Mouse (Mus musculus) kidney, postnatal 0 days (tissue): ENCODE results near the gene Nid2. TPM values are rescaled to one million over a fixed set of nuclear protein-coding genes. Genes with fewer than 3 reads are reported as not detected.

Experiments
- ATAC-seq: fragments of 200-750 bp; cut with Nextera tagmentation; replicated peaks from 2 replicates; pipeline ENCODE4 v1.8.0; 2017; ENCODE audit warnings: low read depth, moderate number of reproducible peaks, moderate TSS enrichment, moderate library complexity; ENCODE audit not compliant: low FRiP score
- DNase-seq: peaks from one replicate; pipeline ENCODE4 v3.0.0-alpha.2; 2016; ENCODE audit warnings: low spot score
- H3K27ac ChIP-seq: fragments of 300-500 bp; sonication (generic); 2 replicates; pipeline ENCODE4 v1.5.1; 2014; ENCODE audit warnings: mild to moderate bottlenecking
- H3K27me3 ChIP-seq: fragments of 300-500 bp; sonication (generic); 2 replicates; pipeline ENCODE4 v1.6.1; 2014; ENCODE audit warnings: low read length, mixed read lengths; ENCODE audit not compliant: insufficient read depth
- H3K36me3 ChIP-seq: fragments of 300-500 bp; sonication (generic); 2 replicates; pipeline ENCODE4 v1.6.1; 2014; ENCODE audit warnings: low read length, mixed read lengths; ENCODE audit not compliant: insufficient read depth
- H3K4me1 ChIP-seq: fragments of 300-500 bp; sonication (generic); replicated peaks from 2 replicates; pipeline ENCODE4 v1.6.1; 2014; ENCODE audit warnings: antibody characterized with exemption, low read length, mixed read lengths; ENCODE audit not compliant: insufficient read depth
- H3K4me2 ChIP-seq: fragments of 300-500 bp; sonication (generic); 2 replicates; pipeline ENCODE4 v1.6.1; 2014; ENCODE audit warnings: mild to moderate bottlenecking, low read length, moderate library complexity, mixed read lengths
- H3K4me3 ChIP-seq: fragments of 300-500 bp; sonication (generic); replicated peaks from 2 replicates; pipeline ENCODE4 v1.5.1; 2014; ENCODE audit warnings: low read depth, low read length
- H3K9ac ChIP-seq: fragments of 300-500 bp; sonication (generic); 2 replicates; pipeline ENCODE4 v1.6.1; 2014; ENCODE audit warnings: low read depth, low read length
- H3K9me3 ChIP-seq: fragments of 300-500 bp; sonication (generic); replicated peaks from 2 replicates; pipeline ENCODE4 v1.6.1; 2016; ENCODE audit warnings: low read length, inconsistent platforms, mixed read lengths
- CTCF ChIP-seq: IDR thresholded peaks from 2 replicates; pipeline ENCODE4 v1.5.1; 2016; ENCODE audit warnings: antibody characterized with exemption, low read depth, mild to moderate bottlenecking, moderate library complexity
- WGBS: fragments of 180-500 bp; shearing (Covaris S2); extraction: QIAGEN DNeasy Blood & Tissue Kit; methylation state at CpG from one replicate; pipeline ENCODE4 v1.1.7; 2014; 5-methylcytosine and 5-hydroxymethylcytosine counted together
- polyA plus RNA-seq: library from polyadenylated mRNA; unstranded; fragments of >200 nt; fragmentation: Nextera tagmentation; extraction: Ambion mirVana; gene quantifications from 2 replicates; pipeline ENCODE4 v1.2.1, GENCODE M21; 2015

The Nid2 gene
- polyA plus RNA-seq, 1 experiment from 2014 or later, result 65.3 TPM

DNA sequence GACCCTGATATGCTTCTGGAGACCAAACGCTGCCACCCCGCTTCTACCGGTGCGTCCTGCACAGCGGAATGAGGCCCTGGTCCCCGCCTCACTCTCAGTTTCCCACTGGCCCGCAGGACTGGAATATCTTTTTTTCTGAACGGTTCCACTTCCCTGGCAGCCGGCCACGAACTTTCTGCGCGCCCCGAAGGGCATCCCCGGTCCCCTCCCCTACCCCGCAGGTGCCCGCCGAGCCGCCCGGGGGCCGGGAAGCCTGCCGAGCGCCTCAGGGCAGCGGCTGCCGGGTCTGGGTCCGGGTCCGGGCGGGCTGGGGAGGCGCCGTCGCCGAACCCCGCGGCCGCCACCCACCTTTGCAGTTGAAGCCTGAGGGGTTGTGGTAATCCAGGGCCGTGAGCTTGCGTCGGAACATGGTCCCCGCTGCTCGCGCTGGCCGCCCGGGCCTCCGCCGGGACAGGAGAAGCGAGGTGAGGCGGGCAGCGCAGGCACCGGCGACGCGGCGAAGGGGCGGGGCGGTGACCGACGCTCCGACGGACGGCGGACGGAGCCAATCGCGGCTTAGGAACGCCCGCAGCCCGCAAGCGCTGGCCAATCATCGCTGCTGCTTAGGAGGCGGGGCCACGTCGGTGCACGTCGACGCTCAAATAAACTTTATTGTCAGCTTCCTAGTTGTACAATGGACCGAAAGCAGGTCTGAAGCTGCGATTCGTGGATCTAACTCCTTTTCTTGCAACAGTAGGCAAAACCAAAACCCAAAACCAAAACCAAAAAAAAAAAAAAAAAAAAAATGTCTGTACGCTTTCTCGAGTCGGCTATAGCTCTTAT lies 72.5 kb downstream of the Nid2 start, which contains the start of gene Rtraf:
Gene Rtraf, minus strand, starts transcription at position 504 of the 822 bp plus-strand sequence.
- peak; percentile 98 for DNase-seq

GRCm38 (mm10) chr14:19825481-19825880 lies 74.4 kb downstream of the Nid2 start:
- TF ChIP-seq CTCF, result no peak
- Histone ChIP-seq H3K4me3 (no peak overlapping the region), H3K4me2 (no peak overlapping the region), H3K27ac (no peak overlapping the region), H3K4me1 (0 out of 2 replicates have a peak, but pooled peaks cover 7% of the 10 kb centered on the region), H3K9ac (no peak overlapping the region), H3K9me3 (no peaks in the 10 kb centered on the region), H3K27me3 (no peaks in the 10 kb centered on the region), H3K36me3 (peaks cover 6% of the 10 kb centered on the region; the same call in 1 of the 2 replicates)
- no peak for DNase-seq
- ATAC-seq, result no peak
- 72% methylated on average over 11 of the region's 11 CpGs for WGBS

More for the DNA sequence above, 72.5 kb downstream of the Nid2 start, which contains the start of gene Rtraf:
- H3K27me3 ChIP-seq, result no peaks in the 10 kb centered on the region
- no peaks in the 10 kb centered on the region for H3K9me3 ChIP-seq
- under 1% methylated on average over 80 of the region's 80 CpGs for WGBS
- peak within 1 kb of the TSS; percentile 94 for H3K4me3 ChIP-seq
- H3K4me1 ChIP-seq, result 0 out of 2 replicates have a peak, but pooled peaks cover 7% of the 10 kb centered on the region
- H3K4me2 ChIP-seq, result peak within 1 kb of the TSS; percentile 84
- peak within 1 kb of the TSS; percentile 88 for H3K27ac ChIP-seq
- ATAC-seq, result peak; percentile 98
- peaks cover 17% of the 10 kb centered on the region; the same call in 1 of the 2 replicates for H3K36me3 ChIP-seq
- peak within 1 kb of the TSS; percentile 94 for H3K9ac ChIP-seq
- TF ChIP-seq CTCF, result no peak

DNA sequence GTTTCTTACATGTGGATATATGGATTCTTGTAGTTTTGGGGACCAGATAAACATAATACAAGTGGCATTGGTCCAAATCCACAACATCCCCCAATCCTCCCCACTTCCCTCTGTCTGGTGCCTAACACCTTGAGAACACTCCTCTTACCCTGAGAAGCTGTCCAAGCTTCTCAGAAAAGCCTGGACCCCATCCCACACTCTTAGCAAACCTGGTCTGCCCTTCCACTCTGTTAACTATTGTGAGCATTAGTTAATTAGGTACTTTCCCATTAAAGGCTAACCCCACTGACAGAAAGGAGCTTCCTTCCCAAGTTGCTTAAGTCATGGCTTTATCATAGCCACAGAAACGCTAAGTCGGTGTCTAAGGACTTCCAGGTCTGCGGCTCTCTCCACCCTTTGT lies 85.2 kb downstream of the Nid2 start:
- WGBS, result 75% methylated on average over 3 of the region's 3 CpGs
- H3K27me3 ChIP-seq, result no peaks in the 10 kb centered on the region
- no peak overlapping the region for H3K4me2 ChIP-seq
- H3K36me3 ChIP-seq, result no peaks in the 10 kb centered on the region
- no peak overlapping the region for H3K9ac ChIP-seq
- DNase-seq (no peak), ATAC-seq (0 out of 2 replicates have a peak, but pooled peaks have one; percentile 40)
- H3K9me3 ChIP-seq, result no peaks in the 10 kb centered on the region
- no peak overlapping the region for H3K4me3 ChIP-seq
- H3K4me1 ChIP-seq, result no peaks in the 10 kb centered on the region
- TF ChIP-seq CTCF, result no peak
- H3K27ac ChIP-seq, result no peak overlapping the region

- H3K27me3 ChIP-seq, result no peaks in the 10 kb centered on the region
- no peaks in the 10 kb centered on the region for H3K36me3 ChIP-seq
- H3K4me1 ChIP-seq, result no peaks in the 10 kb centered on the region
- H3K4me3 ChIP-seq, result peak overlapping the region; percentile 10
- peak overlapping the region; percentile 50 for H3K9ac ChIP-seq
- 21% methylated on average over 15 of the region's 15 CpGs for WGBS
- H3K27ac ChIP-seq, result no peak overlapping the region
- TF ChIP-seq CTCF, result peak; percentile 80
- no peaks in the 10 kb centered on the region for H3K9me3 ChIP-seq
- ATAC-seq (no peak), DNase-seq (peak; percentile 76)
- H3K4me2 ChIP-seq, result peak overlapping the region; percentile 58
Observed at GRCm38 (mm10) chr14:19839600-19840332, 88.7 kb downstream of the Nid2 start.

- Histone ChIP-seq H3K9me3 (no peaks in the 10 kb centered on the region), H3K27ac (no peak overlapping the region), H3K4me2 (no peak overlapping the region), H3K36me3 (no peaks in the 10 kb centered on the region), H3K9ac (no peak overlapping the region), H3K4me3 (no peak overlapping the region), H3K27me3 (no peaks in the 10 kb centered on the region), H3K4me1 (no peaks in the 10 kb centered on the region)
- TF ChIP-seq CTCF, result no peak
- 58% methylated on average over 3 of the region's 3 CpGs for WGBS
- ATAC-seq, result no peak
- DNase-seq, result no peak
Observed at GRCm38 (mm10) chr14:19853471-19853870, 102.4 kb downstream of the Nid2 start.

DNA sequence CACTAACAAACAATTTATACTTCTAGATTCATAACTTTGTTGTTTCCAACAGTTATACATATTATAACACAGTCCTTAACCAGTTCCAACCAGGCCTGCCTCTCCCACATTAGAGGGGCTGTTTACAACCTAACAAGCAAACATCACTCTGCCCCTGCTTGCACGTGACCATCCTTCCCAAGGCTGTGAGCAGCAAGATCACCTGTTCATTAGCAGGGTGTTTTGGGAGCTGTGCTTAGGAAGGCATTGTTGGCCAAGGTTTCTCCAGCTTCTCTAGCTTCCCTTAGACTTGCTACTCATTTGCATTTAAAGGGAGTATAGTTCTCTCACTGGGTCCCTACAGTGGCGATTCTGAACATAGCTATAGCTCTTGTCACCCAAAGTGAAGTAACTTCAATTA lies 107.2 kb downstream of the Nid2 start:
- Histone ChIP-seq H3K27ac (no peak overlapping the region), H3K36me3 (no peaks in the 10 kb centered on the region), H3K4me1 (no peaks in the 10 kb centered on the region), H3K9me3 (no peaks in the 10 kb centered on the region), H3K4me2 (no peak overlapping the region), H3K27me3 (no peaks in the 10 kb centered on the region), H3K4me3 (no peak overlapping the region), H3K9ac (no peak overlapping the region)
- no peak for TF ChIP-seq CTCF
- ATAC-seq (no peak), DNase-seq (no peak)
- WGBS, result 88% methylated on average over 2 of the region's 2 CpGs
